Mouse (Mus musculus) frontal cortex, adult 2 months (tissue): ENCODE measurements around the gene Thy1. TPM values are rescaled to one million over a fixed set of nuclear protein-coding genes. Genes with fewer than 3 reads are reported as not detected.
A peak's percentile ranks its signal among the peaks of the same experiment; 100 is the strongest.

Experiments used
- DNase-seq, 2 experiments: peaks; one replicate each; pipeline ENCODE4 v3.0.0; 2022; ENCODE audit warnings: low spot score in 1 of 2; ENCODE audit errors: extremely low spot score in 1 of 2
- polyA plus RNA-seq: library from polyadenylated mRNA; depleted of rRNA; stranded (reverse); fragments of >200 nt; gene quantifications from 2 replicates; pipeline ENCODE4 v1.2.3, GENCODE M21; 2012

Thy1 gene
- polyA plus RNA-seq, 1 experiment: 752 TPM

- no peak for DNase-seq
Measured at GRCm38 (mm10) chr9:44033317-44033716, 9.9 kb upstream of the Thy1 start.

DNA sequence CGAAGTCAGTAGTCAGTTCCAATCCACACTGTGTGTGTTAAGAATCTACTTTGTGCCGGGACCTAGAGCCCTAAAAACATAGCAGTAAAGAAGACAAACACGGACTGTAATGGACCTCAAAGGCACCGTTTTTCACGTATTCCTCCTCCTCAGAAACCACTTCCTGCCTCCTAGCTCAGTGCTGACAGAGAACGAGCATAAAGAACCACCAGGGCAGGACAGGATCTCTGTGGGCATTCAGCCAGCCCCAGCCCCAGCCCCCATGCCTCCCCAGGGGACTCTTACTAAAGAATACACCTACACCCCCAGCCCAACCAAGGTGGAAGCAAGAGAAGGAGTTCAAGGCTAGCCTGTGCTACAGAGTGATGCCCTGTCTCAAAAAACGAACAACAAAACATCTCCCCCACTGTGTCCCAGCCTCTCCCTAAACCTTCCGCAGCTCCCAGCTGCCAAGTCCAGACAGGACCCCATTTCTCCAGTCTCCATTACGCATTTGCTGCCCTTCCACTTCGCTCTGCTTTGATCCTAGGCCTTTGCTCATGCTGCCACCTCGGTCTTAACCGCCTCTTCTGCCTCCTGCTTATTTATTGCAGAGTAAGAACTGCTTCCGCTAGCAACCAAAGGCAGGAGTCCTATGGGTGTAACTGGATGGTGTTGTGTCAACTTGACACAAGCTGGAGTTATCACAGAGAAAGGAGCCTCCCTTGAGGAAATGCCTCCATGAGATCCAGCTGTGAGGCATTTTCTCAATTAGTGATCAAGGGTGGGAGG is 9.0 kb upstream of the Thy1 start:
- no peak for DNase-seq

DNA sequence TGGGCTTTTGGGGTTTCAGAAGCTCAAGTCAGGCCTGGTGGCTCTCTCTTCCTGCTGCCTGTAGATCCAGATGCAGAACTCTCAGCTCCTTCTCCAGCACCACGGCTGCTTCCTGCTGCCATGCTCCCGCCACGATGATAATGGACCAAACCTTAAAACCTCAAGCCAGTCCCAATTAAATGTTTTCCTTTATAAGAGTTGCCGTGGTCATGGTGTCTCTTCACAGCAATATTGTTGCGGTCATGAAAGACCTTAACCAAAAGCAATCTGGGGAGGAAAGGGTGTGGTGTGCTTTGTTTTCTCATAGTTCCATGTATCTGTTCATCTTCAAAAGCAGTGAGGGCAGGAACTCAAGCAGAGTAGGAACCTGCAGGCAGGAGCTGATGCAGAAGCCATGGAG is 6.1 kb upstream of the Thy1 start:
- no peak for DNase-seq

GRCm38 (mm10) chr9:44041511-44042395 is 1.4 kb upstream of the Thy1 start:
- no peak for DNase-seq

DNA sequence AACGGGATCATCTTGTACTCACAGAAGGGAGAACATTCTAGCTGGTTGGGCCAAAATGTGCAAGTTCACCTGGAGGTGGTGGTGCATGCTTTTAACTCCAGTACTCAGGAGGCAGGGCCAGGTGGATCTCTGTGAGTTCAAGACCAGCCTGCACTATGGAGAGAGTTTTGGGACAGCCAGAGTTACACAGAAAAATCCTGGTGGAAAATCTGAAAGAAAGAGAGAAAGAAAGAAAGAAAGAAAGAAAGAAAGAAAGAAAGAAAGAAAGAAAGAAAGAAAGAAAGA is 846 bp upstream of the Thy1 start:
- no peak for DNase-seq

DNA sequence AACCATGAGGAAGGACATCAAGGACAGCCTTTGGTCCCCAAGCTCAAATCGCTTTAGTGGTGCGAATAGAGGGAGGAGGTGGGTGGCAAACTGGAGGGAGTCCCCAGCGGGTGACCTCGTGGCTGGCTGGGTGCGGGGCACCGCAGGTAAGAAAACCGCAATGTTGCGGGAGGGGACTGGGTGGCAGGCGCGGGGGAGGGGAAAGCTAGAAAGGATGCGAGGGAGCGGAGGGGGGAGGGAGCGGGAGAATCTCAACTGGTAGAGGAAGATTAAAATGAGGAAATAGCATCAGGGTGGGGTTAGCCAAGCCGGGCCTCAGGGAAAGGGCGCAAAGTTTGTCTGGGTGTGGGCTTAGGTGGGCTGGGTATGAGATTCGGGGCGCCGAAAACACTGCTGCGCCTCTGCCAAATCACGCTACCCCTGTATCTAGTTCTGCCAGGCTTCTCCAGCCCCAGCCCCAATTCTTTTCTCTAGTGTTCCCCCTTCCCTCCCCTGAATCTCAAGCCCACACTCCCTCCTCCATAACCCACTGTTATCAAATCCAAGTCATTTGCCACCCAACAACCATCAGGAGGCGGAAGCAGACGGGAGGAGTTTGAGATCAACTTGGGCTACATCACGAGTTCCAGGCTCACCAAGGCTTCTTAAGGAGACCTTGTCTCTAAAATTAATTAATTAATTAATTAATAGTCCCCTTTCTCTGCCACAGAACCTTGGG is 683 bp downstream of the Thy1 start:
- DNase-seq: peak in 1 of 2 experiments; percentile 55

DNA sequence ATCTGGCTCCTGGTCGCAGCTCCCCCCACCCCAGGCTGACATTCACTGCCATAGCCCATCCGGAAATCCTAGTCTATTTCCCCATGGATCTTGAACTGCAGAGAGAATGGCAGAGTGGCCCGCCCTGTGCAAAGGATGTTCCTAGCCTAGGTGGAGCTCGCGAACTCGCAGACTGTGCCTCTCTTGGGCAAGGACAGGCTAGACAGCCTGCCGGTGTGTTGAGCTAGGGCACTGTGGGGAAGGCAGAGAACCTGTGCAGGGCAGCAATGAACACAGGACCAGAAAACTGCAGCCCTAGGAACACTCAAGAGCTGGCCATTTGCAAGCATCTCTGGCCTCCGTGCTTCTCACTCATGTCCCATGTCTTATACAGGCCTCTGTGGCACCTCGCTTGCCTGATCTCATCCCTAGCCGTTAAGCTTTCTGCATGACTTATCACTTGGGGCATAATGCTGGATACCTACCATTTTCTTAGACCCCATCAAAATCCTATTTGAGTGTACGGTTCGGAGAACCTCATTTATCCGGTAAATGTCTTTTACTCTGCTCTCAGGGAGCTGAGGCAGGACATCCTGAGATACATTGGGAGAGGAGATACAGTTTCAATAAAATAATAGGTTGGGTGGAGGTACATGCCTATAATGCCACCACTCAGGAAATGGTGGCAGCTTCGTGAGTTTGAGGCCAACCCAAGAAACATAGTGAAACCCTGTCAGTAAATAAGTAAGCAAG is 1.4 kb downstream of the Thy1 start:
- peak in 1 of 2 experiments; percentile 62 for DNase-seq

DNA sequence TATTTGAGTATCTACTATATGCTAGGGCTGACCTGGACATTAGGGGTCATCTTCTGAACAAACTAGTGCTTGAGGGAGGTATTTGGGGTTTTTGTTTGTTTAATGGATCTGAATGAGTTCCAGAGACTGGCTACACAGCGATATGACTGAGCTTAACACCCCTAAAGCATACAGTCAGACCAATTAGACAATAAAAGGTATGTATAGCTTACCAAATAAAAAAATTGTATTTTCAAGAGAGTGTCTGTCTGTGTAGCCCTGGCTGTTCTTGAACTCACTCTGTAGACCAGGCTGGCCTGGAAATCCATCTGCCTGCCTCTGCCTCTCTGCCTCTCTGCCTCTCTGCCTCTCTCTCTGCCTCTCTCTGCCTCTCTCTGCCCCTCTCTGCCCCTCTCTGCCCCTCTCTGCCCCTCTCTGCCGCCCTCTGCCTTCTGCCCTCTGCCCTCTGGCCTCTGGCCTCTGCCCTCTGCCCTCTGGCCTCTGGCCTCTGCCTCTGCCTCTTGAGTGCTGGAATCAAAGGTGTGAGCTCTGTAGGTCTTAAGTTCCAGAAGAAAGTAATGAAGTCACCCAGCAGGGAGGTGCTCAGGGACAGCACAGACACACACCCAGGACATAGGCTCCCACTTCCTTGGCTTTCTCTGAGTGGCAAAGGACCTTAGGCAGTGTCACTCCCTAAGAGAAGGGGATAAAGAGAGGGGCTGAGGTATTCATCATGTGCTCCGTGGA is 2.1 kb downstream of the Thy1 start:
- no peak for DNase-seq

GRCm38 (mm10) chr9:44045884-44046272 is 2.7 kb downstream of the Thy1 start:
- no peak for DNase-seq

GRCm38 (mm10) chr9:44046426-44046825 is 3.2 kb downstream of the Thy1 start:
- DNase-seq: no peak

DNA sequence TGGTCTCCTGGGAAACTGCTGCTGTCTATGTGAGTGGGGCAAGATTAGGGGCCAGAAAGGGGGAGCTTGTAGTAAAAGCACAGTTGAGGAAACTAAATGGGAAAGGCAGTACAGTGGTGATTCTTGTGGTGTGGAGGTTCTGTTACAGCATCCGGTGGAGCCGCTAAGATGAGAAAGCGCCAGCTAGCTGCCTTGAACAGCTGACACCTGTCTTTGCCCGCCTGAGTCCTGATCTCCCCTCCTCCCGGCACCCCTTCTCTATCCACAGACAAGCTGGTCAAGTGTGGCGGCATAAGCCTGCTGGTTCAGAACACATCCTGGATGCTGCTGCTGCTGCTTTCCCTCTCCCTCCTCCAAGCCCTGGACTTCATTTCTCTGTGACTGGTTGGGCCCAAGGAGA is 3.9 kb downstream of the Thy1 start:
- DNase-seq: no peak

- no peak for DNase-seq
Measured at GRCm38 (mm10) chr9:44047571-44048490, 4.6 kb downstream of the Thy1 start.

DNA sequence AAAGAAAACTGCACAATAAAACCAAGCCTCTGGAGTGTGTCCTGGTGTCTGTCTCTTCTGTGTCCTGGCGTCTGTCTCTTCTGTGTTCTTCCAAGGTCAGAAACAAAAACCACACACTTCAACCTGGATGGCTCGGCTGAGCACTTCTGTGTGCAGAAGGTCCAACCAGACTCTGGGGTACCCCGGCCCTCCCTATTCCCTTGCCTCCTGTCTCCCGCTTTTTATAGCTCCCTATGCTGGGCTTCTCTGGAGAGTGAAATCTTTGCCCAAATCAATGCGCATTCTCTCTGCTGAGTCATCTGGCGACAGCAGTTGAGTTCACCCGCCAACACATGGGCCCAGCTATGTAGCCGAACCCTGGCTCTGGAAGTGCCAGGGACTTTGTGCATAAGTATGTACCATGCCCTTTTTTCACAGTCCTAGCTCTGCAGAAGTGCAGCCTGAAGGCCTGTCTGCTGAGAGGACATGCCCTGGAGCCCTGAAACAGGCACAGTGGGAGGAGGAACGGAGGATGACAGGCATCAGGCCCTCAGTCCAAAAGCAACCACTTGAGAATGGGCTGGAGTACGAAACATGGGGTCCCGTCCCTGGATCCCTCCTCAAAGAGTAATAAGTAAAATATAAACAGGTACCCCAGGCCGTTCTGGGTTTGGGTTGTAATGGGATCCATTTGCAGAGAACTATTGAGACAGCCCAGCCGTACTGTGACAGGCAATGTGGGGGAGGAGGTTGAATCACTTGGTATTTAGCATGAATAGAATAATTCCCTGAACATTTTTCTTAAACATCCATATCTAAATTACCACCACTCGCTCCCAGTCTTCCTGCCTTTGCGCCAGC is 5.6 kb downstream of the Thy1 start:
- peak in 1 of 2 experiments; percentile 81 for DNase-seq

GRCm38 (mm10) chr9:44049381-44050165 is 6.4 kb downstream of the Thy1 start:
- DNase-seq: no peak

DNA sequence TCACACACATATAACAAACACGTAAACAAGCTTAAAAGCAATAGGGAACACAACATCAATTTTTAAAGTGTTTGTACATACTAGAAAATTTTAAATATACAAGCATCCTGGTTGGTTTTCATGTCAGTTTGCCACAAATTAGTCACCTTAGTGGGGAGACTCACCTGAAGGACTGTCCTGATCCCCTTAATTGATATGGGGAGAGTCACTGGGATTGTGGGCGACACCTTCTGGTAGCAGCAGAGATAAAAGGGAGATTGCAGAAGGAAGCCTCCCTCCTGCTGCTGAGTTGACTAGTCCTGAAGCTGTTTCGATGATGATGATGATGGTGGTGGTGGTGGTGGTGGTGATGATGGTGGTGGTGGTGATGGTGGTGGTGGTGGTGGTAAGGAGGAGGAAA is 9.7 kb downstream of the Thy1 start:
- no peak for DNase-seq

DNA sequence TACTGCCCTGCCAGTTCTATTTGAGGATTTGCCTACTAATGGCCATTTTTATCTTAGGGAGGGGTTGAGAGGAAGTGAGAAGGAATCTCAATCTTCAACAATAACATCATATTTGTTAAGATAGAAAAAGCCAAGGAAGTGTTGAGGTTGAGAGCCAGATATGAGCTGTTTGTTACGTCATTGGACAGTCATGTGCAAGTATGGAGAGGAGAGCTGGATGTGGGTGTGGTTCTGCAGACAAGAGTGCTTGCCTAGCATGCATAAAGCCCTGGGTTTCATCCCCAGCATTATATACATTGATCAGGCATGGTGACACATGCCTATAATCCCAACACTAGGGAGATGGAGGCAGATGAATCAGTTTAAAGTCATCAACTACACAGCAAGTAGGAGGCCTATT is 10.8 kb downstream of the Thy1 start:
- no peak for DNase-seq

- no peak for DNase-seq
Measured at GRCm38 (mm10) chr9:44058606-44059005, 15.4 kb downstream of the Thy1 start.
